Mouse (Mus musculus) G1E (cell line): ENCODE measurements around the gene Shmt2.

Experiments
- CTCF ChIP-seq: IDR thresholded peaks from 2 replicates; pipeline ENCODE4 v1.5.1; 2012; ENCODE audit warnings: low read depth, low read length, inconsistent platforms, mixed read lengths
- GATA1 ChIP-seq: IDR thresholded peaks from 2 replicates; pipeline ENCODE4 v1.6.1; 2012; ENCODE audit warnings: borderline replicate concordance, low read length, inconsistent platforms, mixed read lengths

GRCm38 (mm10) chr10:127548236-127548635, 26.0 kb upstream of the Shmt2 start:
- TF ChIP-seq CTCF (no peak), GATA1 (no peak)
